Mouse (Mus musculus) cerebellum, adult 2 months (tissue): ENCODE results near the gene Catsperz. TPM values are rescaled to one million over a fixed set of nuclear protein-coding genes. Genes with fewer than 3 reads are reported as not detected.
A peak's percentile ranks its signal among the peaks of the same experiment; 100 is the strongest.

Experiments
- DNase-seq, 2 experiments: peaks; one replicate each; pipeline ENCODE4 v3.0.0; 2021
- H3K27ac ChIP-seq: fragments of 200-500 bp; 2 replicates; pipeline ENCODE4 v1.5.1; 2012; ENCODE audit warnings: low read length, control low read depth, inconsistent platforms; ENCODE audit not compliant: insufficient read depth
- H3K27me3 ChIP-seq: fragments of 200-500 bp; 2 replicates; pipeline ENCODE4 v1.6.1; 2012; ENCODE audit warnings: inconsistent platforms, mild to moderate bottlenecking, low read length, moderate library complexity; ENCODE audit not compliant: control insufficient read depth, insufficient read depth
- H3K4me1 ChIP-seq: fragments of 200-500 bp; 2 replicates; pipeline ENCODE4 v1.6.1; 2011; ENCODE audit warnings: low read length; ENCODE audit not compliant: control insufficient read depth, insufficient read depth
- H3K4me3 ChIP-seq: fragments of 200-500 bp; replicated peaks from 2 replicates; pipeline ENCODE3; 2011; ENCODE audit warnings: mild to moderate bottlenecking, low read depth, low read length, control low read depth; ENCODE audit not compliant: insufficient read depth
- CTCF ChIP-seq: fragments of 200-500 bp; IDR thresholded peaks from 2 replicates; pipeline ENCODE4 v1.5.1; 2011; ENCODE audit warnings: low read depth, mild to moderate bottlenecking, control low read depth, low read length, moderate library complexity, borderline replicate concordance; ENCODE audit not compliant: insufficient read depth
- POLR2A ChIP-seq: fragments of 200-500 bp; IDR thresholded peaks from 2 replicates; pipeline ENCODE4 v1.6.1; 2011; ENCODE audit warnings: low read length, control low read depth, borderline replicate concordance; ENCODE audit not compliant: insufficient read depth
- WGBS: fragments of 180-500 bp; shearing (Covaris S2); methylation state at CpG from one replicate; pipeline ENCODE4 v1.1.7; 2018; 5-methylcytosine and 5-hydroxymethylcytosine counted together
- polyA plus RNA-seq: library from polyadenylated mRNA; depleted of rRNA; stranded (reverse); fragments of >200 nt; gene quantifications from 2 replicates; pipeline ENCODE4 v1.2.3, GENCODE M21; 2012

The Catsperz gene
- polyA plus RNA-seq, 1 experiment: 2.8 TPM

DNA sequence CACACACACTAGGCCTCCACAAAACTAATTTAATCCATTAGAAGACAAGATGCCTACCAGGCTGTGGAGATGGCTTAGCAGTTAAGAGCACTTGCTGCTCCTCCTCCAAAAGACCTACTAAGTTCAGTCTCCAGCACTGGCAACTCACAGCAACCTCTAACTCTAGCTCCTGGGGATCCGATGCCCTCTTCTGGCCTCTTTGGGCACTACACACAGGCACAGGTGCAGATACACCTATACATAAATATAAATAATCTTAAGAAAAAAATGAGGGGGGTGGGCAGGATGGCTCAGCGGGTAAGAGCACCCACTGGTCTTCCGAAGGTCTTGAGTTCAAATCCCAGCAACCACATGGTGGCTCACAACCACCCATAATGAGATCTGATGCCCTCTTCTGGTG lies 11.1 kb upstream of the Catsperz start:
- WGBS: 28% methylated on average over 3 of the region's 3 CpGs
- Histone ChIP-seq H3K27me3 (no peaks in the 10 kb centered on the region), H3K27ac (no peak overlapping the region), H3K4me3 (no peak overlapping the region), H3K4me1 (peaks cover 34% of the 10 kb centered on the region)
- TF ChIP-seq CTCF (no peak), POLR2A (no peak)
- DNase-seq: peak in 1 of 2 experiments; percentile 46

DNA sequence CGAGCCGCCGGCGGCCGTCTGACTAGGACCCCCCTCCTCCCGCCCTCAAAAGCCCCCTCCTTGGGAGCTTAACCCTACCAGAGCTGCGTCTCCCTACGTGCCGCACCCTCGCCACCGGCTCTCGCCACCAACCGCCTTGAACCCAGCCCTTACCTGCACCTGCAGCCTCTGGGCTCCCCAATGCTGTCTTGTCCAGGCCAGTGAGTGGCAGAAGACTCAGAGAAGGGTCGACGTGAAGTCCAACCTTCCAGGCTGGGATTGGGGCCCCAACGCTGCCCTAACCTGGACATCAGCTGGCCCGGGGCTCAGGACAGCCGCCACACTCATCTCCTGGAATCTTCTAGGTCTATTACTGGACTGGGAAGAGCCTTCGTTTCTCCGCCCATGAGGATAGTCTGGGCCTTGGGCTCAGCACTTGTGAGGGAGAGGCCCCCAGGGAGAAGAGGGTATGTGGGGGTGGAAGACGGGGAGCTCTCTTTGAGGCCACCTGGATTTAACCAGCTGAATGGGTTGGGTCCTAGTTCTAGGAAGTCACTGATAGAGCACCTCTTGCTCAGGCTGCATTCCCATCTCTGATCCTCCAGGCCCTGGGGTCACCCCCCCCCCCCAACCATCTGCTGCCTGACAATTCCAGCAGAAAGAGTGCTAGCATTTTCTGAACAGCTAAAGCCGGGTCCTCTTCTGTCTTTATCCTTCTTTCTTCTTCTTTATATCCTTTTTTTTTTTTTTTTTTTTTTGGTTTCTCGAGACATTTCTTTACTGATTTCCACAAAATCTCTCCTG lies 9.2 kb upstream of the Catsperz start, which contains the start of gene Kcnk4:
Gene Kcnk4, minus strand, starts transcription at position 321 of the 783 bp plus-strand sequence.
- 21% methylated on average over 23 of the region's 23 CpGs for WGBS
- TF ChIP-seq POLR2A (no peak), CTCF (no peak)
- Histone ChIP-seq H3K4me1 (peaks cover 22% of the 10 kb centered on the region), H3K27me3 (no peaks in the 10 kb centered on the region), H3K4me3 (peak within 1 kb of the TSS; percentile 53), H3K27ac (no peak within 1 kb of the TSS)
- DNase-seq: peak in 1 of 2 experiments; percentile 57

DNA sequence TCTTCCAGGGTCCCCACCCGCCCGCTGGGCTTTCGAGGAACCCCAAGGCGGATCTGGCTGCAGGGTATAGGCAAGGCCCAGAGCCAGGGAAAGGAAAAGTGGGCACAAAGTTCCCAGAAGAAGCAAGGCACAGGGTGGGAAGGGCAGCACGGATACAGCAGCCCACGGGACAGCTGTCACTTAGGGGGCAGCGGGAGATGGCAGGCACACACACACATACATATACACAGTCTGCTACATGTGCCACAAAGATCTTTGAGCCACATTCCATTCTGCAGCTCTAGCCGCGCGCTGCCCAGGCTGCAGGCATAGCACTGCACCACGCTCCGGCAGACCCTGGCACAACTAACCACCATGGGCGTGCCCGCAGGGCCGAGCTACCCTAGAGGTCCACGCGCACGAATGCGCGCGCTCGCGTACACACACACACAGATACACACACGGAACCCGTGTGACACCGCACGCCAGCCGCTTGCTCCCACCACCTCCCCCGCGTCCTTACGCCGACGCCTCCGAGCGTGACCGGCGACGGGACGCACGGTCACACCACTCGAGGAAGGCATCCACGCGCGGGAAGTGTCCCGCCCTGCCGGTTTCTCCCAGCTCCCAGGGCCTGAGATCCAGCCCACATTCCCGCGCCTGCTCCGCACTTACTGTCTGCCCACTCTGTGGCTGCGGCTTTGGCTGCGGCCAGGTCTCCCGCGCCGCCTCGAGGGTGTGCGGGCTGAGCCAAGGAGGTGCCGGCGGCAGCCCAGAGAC lies 8.4 kb upstream of the Catsperz start:
- peaks cover 16% of the 10 kb centered on the region for H3K4me1 ChIP-seq
- peak; percentile 70 to 73 for DNase-seq
- no peak for TF ChIP-seq CTCF
- TF ChIP-seq POLR2A: peak; percentile 51; the same call in 1 of the 2 replicates
- H3K27me3 ChIP-seq: no peaks in the 10 kb centered on the region
- 4% methylated on average over 58 of the region's 58 CpGs for WGBS
- no peak overlapping the region for H3K27ac ChIP-seq
- H3K4me3 ChIP-seq: peak overlapping the region; percentile 53

DNA sequence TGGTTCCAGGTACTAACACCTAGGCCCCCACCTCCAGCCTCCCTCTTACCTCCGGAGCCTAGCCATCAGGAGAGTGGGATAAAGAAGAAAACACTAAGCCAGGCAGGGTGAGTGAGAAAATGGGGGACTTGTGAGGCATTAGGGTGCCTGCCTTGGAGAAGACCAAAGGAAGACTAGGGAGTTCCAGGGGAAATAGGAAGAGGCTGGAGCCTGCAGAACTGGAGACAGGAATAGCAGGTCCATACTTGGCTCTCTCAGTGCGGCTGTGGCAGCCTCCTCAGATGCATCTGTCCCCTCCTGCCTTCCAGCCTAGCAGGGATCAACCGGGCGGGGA lies 7.9 kb upstream of the Catsperz start:
- Histone ChIP-seq H3K4me3 (no peak overlapping the region), H3K27me3 (no peaks in the 10 kb centered on the region), H3K27ac (no peak overlapping the region), H3K4me1 (peaks cover 11% of the 10 kb centered on the region)
- DNase-seq: peak in 1 of 2 experiments; percentile 49
- 53% methylated on average over 4 of the region's 4 CpGs for WGBS
- no peak for TF ChIP-seq POLR2A
- no peak for TF ChIP-seq CTCF

DNA sequence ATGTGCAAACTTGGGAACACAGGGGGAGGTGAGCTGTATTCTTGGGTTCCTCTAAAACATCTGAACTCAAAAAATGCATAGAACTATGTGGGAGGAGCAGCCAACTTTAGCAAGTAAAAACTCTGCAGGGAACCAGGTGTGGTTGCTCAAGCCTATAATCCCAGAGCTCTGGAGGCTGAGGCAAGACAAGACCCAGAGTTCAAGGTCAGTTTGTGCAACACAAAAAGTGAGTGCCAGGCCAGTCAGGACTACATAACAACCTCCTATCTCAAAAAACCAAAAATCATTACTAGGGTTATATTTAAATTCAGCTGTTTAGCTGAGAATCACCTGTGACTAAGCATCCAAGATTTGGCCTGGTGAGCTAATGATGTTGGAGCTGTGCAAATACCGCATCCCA lies 6.8 kb upstream of the Catsperz start:
- Histone ChIP-seq H3K4me3 (no peak overlapping the region), H3K27ac (no peak overlapping the region), H3K27me3 (no peaks in the 10 kb centered on the region; the same call in 1 of the 2 replicates)

DNA sequence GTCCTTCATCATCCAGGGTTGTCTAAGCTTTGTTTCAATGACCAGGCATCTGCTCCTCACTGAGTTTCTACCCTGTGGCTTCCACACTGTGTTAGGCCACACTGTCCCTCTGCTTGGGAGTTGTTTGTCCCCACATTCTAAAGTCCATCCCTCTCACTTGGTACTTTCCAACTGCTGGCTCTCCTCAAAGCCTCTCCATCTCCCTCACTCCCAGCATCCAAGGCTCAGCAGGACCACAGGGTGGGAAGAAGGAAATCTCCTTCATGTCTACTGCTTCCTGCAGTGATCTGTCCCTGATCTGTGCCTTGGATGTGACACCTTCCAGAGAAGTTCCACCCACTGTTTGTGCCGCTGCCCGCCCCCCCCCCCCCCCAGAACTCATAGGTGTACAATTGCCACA lies 5.8 kb upstream of the Catsperz start:
- TF ChIP-seq CTCF (no peak), POLR2A (no peak)
- DNase-seq: peak in 1 of 2 experiments; percentile 42
- H3K27ac ChIP-seq: no peak overlapping the region
- no peak overlapping the region for H3K4me3 ChIP-seq
- no peaks in the 10 kb centered on the region; the same call in 1 of the 2 replicates for H3K27me3 ChIP-seq
- 27% methylated on average over 2 of the region's 2 CpGs for WGBS
- peaks cover 5% of the 10 kb centered on the region for H3K4me1 ChIP-seq

More for the DNA sequence above, 6.8 kb upstream of the Catsperz start:
- no peak for DNase-seq
- peaks cover 5% of the 10 kb centered on the region for H3K4me1 ChIP-seq
- no peak for TF ChIP-seq CTCF
- 88% methylated on average over 1 of the region's 1 CpGs for WGBS

DNA sequence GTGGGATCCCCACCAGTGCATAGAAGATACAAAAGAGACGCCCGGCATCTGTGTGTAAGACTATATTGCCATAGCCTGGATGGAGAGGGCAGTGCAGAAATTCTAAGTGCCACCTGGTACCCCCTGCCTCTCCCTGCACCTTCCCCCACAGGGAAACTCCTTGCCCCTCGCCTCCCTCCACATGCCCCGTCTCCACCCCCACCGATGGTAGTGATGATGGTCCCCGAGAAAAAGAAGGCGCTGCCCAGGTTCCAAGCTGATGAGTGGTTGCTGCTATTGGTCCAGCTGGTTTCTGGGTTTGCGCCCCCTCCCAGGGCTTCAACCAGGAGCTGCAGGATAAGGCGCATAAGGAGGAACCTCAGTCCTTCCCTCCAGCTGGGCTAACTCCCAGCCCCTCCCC lies 2.9 kb upstream of the Catsperz start:
- no peak overlapping the region for H3K4me3 ChIP-seq
- DNase-seq: no peak
- H3K4me1 ChIP-seq: no peaks in the 10 kb centered on the region; the same call in 1 of the 2 replicates
- no peaks in the 10 kb centered on the region; the same call in 1 of the 2 replicates for H3K27me3 ChIP-seq
- H3K27ac ChIP-seq: no peak overlapping the region
- WGBS: 19% methylated on average over 9 of the region's 9 CpGs
- TF ChIP-seq POLR2A (no peak), CTCF (no peak)
